Mouse (Mus musculus) heart, postnatal 0 days (tissue): ENCODE measurements around the gene Irak2. TPM values are rescaled to one million over a fixed set of nuclear protein-coding genes. Genes with fewer than 3 reads are reported as not detected.

Source experiments
- ATAC-seq: fragments of 200-750 bp; cut with Nextera tagmentation; 2 replicates; pipeline ENCODE4 v1.8.0; 2017; ENCODE audit warnings: low read depth, moderate number of reproducible peaks, moderate library complexity; ENCODE audit not compliant: insufficient read depth
- DNase-seq: peaks from one replicate; pipeline ENCODE4 v3.0.0-alpha.2; 2016; ENCODE audit warnings: low spot score
- H3K27ac ChIP-seq: fragments of 300-500 bp; sonication (generic); 2 replicates; pipeline ENCODE4 v1.5.1; 2014; ENCODE audit warnings: low read depth, mild to moderate bottlenecking
- H3K27me3 ChIP-seq: fragments of 300-500 bp; sonication (generic); 2 replicates; pipeline ENCODE4 v1.6.1; 2014; ENCODE audit warnings: low read length, mixed read lengths; ENCODE audit not compliant: control insufficient read depth, insufficient read depth
- H3K36me3 ChIP-seq: fragments of 300-500 bp; sonication (generic); replicated peaks from 2 replicates; pipeline ENCODE4 v1.6.1; 2014; ENCODE audit warnings: low read length, mixed read lengths; ENCODE audit not compliant: control insufficient read depth, insufficient read depth
- H3K4me1 ChIP-seq: fragments of 300-500 bp; sonication (generic); 2 replicates; pipeline ENCODE4 v1.6.1; 2014; ENCODE audit warnings: antibody characterized with exemption; ENCODE audit not compliant: control insufficient read depth, insufficient read depth
- H3K4me2 ChIP-seq: fragments of 300-500 bp; sonication (generic); 2 replicates; pipeline ENCODE4 v1.6.1; 2014; ENCODE audit warnings: low read depth, mild to moderate bottlenecking, low read length, moderate library complexity
- H3K4me3 ChIP-seq: fragments of 300-500 bp; sonication (generic); 2 replicates; pipeline ENCODE4 v1.5.1; 2014; ENCODE audit warnings: low read depth, low read length
- H3K9ac ChIP-seq: fragments of 300-500 bp; sonication (generic); replicated peaks from 2 replicates; pipeline ENCODE4 v1.6.1; 2014; ENCODE audit warnings: low read depth, low read length, mixed read lengths
- H3K9me3 ChIP-seq: fragments of 300-500 bp; sonication (generic); replicated peaks from 2 replicates; pipeline ENCODE4 v1.6.1; 2016; ENCODE audit warnings: low read length; ENCODE audit not compliant: control insufficient read depth
- CTCF ChIP-seq: IDR thresholded peaks from 2 replicates; pipeline ENCODE4 v1.5.1; 2016; ENCODE audit warnings: antibody characterized with exemption, control low read depth, low read depth
- EP300 ChIP-seq: IDR thresholded peaks from 2 replicates; pipeline ENCODE4 v1.6.1; 2016; ENCODE audit warnings: antibody characterized with exemption, low read depth
- WGBS: fragments of 180-500 bp; shearing (Covaris S2); extraction: QIAGEN DNeasy Blood & Tissue Kit; methylation state at CpG from one replicate; pipeline ENCODE4 v1.1.7; 2014; 5-methylcytosine and 5-hydroxymethylcytosine counted together
- polyA plus RNA-seq: library from polyadenylated mRNA; unstranded; fragments of >200 nt; fragmentation: Nextera tagmentation; extraction: Ambion mirVana; gene quantifications from 2 replicates; pipeline ENCODE4 v1.2.1, GENCODE M21; 2015
- total RNA-seq: library from RNA; depleted of rRNA; stranded (reverse); fragments of >200 nt; gene quantifications from 2 replicates; pipeline ENCODE4 v1.2.3, GENCODE M21; 2014; ENCODE audit warnings: low replicate concordance

Gene Irak2
- total and polyA plus RNA-seq, 2 experiments from 2014 or later: 6.3 to 23.2 TPM

DNA sequence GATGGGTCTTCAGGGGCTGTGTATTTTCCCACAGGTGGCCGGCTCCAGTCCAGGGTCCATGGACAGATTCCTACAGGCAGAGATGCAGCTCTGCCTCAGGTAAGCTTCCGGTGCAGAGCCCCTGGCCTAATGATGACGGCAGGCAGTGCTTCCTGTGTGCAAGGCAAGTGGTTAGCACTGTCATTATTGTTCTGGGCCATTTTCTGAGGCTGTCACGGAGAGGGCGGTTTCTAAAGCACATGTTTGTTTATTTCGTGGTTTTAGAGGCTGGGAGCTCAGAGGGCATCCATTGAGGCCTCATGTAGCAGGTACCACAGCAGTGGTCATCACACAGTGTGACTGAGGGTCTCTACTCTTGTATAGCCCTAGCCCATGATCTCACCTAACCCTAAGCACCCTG is 34.7 kb downstream of the Irak2 start:
- DNase-seq: no peak
- H3K4me3 ChIP-seq: no peak overlapping the region
- H3K9me3 ChIP-seq: 0 out of 2 replicates have a peak, but pooled peaks cover 3% of the 10 kb centered on the region
- TF ChIP-seq CTCF (no peak), EP300 (no peak)
- ATAC-seq: no peak
- 83% methylated on average over 6 of the region's 6 CpGs for WGBS
- H3K4me1 ChIP-seq: peaks cover 9% of the 10 kb centered on the region; the same call in 1 of the 2 replicates
- no peak overlapping the region for H3K9ac ChIP-seq
- peaks cover 6% of the 10 kb centered on the region for H3K36me3 ChIP-seq
- H3K4me2 ChIP-seq: no peak overlapping the region
- H3K27ac ChIP-seq: no peak overlapping the region
- H3K27me3 ChIP-seq: no peaks in the 10 kb centered on the region

DNA sequence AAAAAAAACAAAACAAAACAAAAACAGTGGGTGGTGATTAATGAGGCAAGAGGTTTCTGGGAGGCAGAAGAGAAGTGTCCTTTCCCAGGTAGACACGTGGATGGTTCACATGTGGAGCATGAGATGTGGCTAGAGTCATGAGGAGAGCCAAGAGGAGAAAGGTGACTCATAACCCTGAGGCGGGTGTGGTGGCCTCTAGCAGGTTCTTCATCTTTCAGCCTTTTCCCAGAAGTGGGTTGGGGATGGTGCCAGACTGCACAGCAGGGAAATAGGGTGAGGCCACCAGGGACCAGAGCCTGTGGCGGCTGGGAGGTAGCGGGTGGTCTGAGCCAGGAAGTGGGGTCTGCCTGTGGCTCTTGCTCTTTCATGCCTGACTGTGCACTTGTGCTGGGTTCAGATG is 37.0 kb downstream of the Irak2 start:
- Histone ChIP-seq H3K4me2 (no peak overlapping the region), H3K4me1 (no peaks in the 10 kb centered on the region), H3K27me3 (no peaks in the 10 kb centered on the region), H3K9ac (no peak overlapping the region), H3K36me3 (peaks cover 6% of the 10 kb centered on the region), H3K9me3 (0 out of 2 replicates have a peak, but pooled peaks cover 3% of the 10 kb centered on the region), H3K27ac (no peak overlapping the region), H3K4me3 (no peak overlapping the region)
- WGBS: 78% methylated on average over 4 of the region's 4 CpGs
- TF ChIP-seq EP300: no peak
- TF ChIP-seq CTCF: no peak
- DNase-seq: no peak
- no peak for ATAC-seq

DNA sequence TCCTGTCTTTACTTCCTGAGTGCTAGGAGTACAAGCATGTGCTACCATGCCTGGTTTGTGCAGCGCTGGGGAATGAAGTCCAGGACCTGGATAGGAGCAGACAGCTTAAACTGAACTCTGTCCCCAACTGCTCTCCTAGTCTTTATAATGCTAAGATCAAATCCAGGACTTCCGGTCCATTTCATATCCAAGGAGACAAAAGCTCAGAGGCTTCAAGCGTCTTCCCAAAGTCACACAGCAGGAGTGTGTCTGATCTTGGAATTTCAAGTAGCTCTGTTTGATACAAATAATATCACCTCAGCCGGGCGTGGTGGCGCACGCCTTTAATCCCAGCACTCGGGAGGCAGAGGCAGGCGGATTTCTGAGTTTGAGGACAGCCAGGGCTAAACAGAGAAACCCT is 37.7 kb downstream of the Irak2 start:
- WGBS: 91% methylated on average over 9 of the region's 9 CpGs
- Histone ChIP-seq H3K27ac (no peak overlapping the region), H3K27me3 (no peaks in the 10 kb centered on the region), H3K4me1 (no peaks in the 10 kb centered on the region), H3K36me3 (peaks cover 6% of the 10 kb centered on the region), H3K4me3 (no peak overlapping the region), H3K9me3 (0 out of 2 replicates have a peak, but pooled peaks cover 3% of the 10 kb centered on the region), H3K4me2 (no peak overlapping the region), H3K9ac (no peak overlapping the region)
- no peak for DNase-seq
- ATAC-seq: no peak
- TF ChIP-seq CTCF (no peak), EP300 (no peak)

DNA sequence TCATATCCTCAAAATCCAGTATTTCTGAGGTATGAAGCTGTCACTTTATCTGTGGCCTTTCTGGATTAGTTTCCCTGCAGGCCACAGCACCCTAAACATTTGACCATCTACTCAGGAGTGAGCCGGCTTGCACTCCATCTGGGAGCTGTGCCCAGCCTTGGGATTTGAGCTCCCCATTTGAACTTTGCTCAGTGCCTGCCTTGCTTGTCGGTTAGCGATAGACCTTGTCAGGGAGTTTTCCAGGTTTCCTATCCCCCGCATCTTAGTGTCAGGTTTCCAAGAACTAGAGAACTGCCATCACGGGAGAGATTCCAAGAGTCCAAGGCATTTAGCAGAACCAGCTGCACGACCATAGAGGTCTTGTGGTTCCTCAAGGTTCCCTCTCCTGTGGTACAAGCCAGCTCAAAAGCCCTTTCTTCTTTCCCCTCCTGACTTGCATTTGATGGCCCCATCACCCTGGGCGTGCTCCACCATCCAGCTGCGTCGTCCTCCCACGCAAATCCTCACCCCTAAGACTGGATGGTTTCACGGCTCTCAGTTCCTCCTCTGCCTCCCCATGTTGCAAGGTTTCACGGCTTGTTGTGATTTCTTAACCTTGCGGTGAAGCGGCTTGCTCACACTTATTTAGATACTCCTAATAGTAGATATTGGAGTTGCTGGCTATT is 38.9 kb downstream of the Irak2 start:
- H3K4me1 ChIP-seq: no peaks in the 10 kb centered on the region
- no peak overlapping the region for H3K9ac ChIP-seq
- DNase-seq (no peak), ATAC-seq (no peak)
- no peak overlapping the region for H3K27ac ChIP-seq
- 67% methylated on average over 14 of the region's 14 CpGs for WGBS
- TF ChIP-seq CTCF (no peak), EP300 (no peak)
- H3K4me2 ChIP-seq: no peak overlapping the region
- H3K4me3 ChIP-seq: no peak overlapping the region
- no peaks in the 10 kb centered on the region for H3K27me3 ChIP-seq
- peaks cover 6% of the 10 kb centered on the region; the same call in 1 of the 2 replicates for H3K36me3 ChIP-seq
- H3K9me3 ChIP-seq: no peaks in the 10 kb centered on the region

DNA sequence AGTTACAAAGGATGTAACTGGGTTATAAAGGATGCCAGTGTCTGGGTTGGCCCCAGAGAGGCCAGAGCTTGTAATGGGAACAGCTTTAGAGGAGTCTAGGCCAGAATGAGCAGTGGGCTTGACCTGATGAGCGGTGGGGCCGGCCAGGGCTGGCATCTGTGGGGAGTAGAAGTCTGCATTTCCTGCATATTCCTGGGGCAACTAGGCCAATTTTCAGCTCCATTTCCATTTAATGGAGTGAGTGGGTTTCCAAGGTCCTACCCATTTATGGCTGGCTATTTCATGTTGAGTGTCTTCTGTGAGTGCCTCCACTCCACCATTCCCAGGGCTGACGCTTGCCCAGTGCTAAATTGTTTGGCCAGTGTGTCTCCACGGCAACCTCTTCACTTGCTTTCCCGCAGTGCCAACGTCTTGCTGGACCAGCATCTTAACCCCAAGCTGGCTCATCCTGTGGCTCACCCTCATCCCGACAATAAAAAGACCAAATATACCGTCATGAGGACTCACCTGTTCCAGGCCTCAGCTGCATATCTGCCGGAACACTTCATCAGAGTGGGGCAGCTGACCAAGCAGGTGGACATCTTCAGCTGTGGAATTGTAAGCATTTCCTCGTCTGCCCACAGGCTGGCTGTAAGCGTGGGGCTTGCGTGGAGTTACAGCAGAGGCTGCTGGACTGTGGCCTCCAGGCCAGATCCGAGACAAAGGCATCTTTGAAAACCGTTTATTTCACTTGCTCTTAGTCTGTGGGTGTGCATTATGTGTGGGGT is 40.2 kb downstream of the Irak2 start:
- TF ChIP-seq EP300: no peak
- no peak for TF ChIP-seq CTCF
- H3K4me2 ChIP-seq: no peak overlapping the region
- 79% methylated on average over 14 of the region's 14 CpGs for WGBS

More for the DNA sequence above, 40.2 kb downstream of the Irak2 start:
- no peaks in the 10 kb centered on the region for H3K27me3 ChIP-seq
- H3K9me3 ChIP-seq: no peaks in the 10 kb centered on the region
- no peaks in the 10 kb centered on the region for H3K4me1 ChIP-seq
- DNase-seq: no peak
- H3K36me3 ChIP-seq: no peaks in the 10 kb centered on the region; the same call in 1 of the 2 replicates
- no peak overlapping the region for H3K9ac ChIP-seq
- no peak for ATAC-seq
- no peak overlapping the region for H3K27ac ChIP-seq
- H3K4me3 ChIP-seq: no peak overlapping the region
